Mouse (Mus musculus): ENCODE measurements around the gene Zfp646. TPM values are rescaled to one million over a fixed set of nuclear protein-coding genes. Genes with fewer than 3 reads are reported as not detected.
A peak's percentile ranks its signal among the peaks of the same experiment; 100 is the strongest.

Gene Zfp646
- polyA plus RNA-seq, 1 experiment from 2014 or later: 10.2 TPM

- peaks cover 44% of the 10 kb centered on the region for H3K36me3 ChIP-seq
- WGBS: 91% methylated on average over 12 of the region's 12 CpGs
- H3K4me1 ChIP-seq (replicated peaks): peaks cover 24% of the 10 kb centered on the region
- no peak overlapping the region for H3K27ac ChIP-seq (replicated peaks)
- H3K4me2 ChIP-seq: no peak overlapping the region
- no peaks in the 10 kb centered on the region for H3K9me3 ChIP-seq
- no peak for ATAC-seq (ENCODE audit: low read depth)
- no peak overlapping the region for H3K4me3 ChIP-seq
- no peak overlapping the region for H3K9ac ChIP-seq
- H3K27me3 ChIP-seq: no peaks in the 10 kb centered on the region
These were observed 31.9 kb downstream of the Zfp646 start for GRCm38 (mm10) chr7:127907939-127908338.

DNA sequence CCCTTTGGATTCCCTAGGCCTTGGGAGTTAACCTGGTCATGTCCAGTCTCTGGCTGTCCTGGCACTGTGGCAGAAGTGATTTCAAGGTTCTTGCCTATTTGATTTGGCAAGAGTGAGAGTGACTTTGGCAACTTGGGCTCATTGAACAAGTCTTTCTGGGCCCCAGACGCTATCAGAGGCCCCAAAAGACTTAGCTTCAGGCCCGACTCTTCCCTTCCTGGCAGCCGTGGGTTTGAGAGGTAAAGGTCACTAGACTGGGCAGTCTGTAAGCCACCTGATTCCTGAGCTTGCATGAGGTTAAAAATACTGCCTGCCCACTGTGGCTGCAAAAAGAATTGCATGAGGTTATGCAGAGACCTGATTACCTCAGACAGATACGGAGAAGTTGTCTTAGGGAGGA, 32.6 kb downstream of the Zfp646 start:
- H3K36me3 ChIP-seq: peaks cover 44% of the 10 kb centered on the region
- no peak overlapping the region for H3K4me3 ChIP-seq
- H3K27me3 ChIP-seq: no peaks in the 10 kb centered on the region
- WGBS: 94% methylated on average over 4 of the region's 4 CpGs
- ATAC-seq (ENCODE audit: low read depth): no peak
- H3K9me3 ChIP-seq: no peaks in the 10 kb centered on the region
- peaks cover 30% of the 10 kb centered on the region for H3K4me1 ChIP-seq (replicated peaks)
- no peak overlapping the region for H3K9ac ChIP-seq
- H3K27ac ChIP-seq (replicated peaks): no peak overlapping the region
- H3K4me2 ChIP-seq: no peak overlapping the region

DNA sequence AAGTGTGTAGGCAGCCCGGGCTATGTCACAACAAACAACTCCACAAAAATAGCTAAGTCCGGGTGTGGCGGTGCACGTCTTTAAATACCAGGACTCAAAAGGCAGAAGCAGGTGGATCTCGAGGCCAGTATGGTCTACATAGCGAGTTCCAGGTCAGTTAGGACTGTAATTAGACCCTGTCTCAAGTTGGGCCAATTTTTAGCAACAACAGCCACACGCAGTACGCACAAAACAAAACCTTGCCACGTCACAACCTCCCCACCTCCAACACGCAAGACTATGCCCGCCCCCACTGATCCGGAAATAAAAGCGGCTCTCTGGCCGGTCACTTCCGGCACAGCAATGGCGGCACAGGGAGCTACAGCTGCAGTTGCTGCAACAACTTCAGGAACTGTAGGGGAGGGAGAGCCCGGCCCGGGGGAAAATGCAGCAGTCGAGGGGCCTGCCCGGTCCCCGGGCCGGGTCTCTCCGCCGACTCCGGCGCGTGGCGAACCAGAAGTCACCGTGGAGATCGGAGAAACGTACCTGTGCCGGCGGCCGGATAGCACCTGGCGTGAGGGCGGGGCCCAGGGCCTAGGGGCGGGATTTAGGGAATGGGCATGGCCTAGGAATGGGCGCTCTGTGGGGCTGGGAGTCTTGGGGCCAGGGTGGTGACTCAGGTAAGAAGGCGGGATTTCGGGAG, 36.3 kb downstream of the Zfp646 start, which contains the start of gene Kat8:
Gene Kat8, plus strand, starts transcription at position 327 of the 682 bp plus-strand sequence.
- H3K4me2 ChIP-seq: peak within 1 kb of the TSS; percentile 69
- H3K36me3 ChIP-seq: peaks cover 47% of the 10 kb centered on the region
- H3K4me1 ChIP-seq (replicated peaks): peaks cover 15% of the 10 kb centered on the region
- peak; percentile 94 for ATAC-seq (ENCODE audit: low read depth)
- peak within 1 kb of the TSS; percentile 86 for H3K27ac ChIP-seq (replicated peaks)
- H3K9me3 ChIP-seq: no peaks in the 10 kb centered on the region
- H3K27me3 ChIP-seq: no peaks in the 10 kb centered on the region
- H3K4me3 ChIP-seq: peak within 1 kb of the TSS; percentile 91
- WGBS: 1% methylated on average over 40 of the region's 40 CpGs
- H3K9ac ChIP-seq: peak within 1 kb of the TSS; percentile 86

DNA sequence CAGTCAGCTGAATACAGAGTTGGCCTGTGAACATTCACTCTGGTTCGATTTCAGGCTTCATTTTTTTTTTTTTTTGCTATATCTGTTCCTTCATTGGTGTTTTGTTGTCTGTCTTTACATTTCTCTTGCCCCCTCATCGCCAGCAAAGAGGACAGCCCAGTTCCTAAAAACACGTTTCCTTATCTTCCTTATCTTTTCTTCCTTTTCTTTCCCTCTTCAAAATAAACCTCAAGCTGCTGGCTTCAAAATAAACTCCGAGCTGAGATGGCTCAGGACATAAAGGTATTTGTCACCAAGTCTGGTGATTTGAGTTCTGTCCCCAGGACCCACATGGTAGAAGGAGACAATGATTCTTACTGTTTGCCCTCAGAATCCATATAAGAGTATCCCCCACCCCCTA, 36.9 kb downstream of the Zfp646 start:
- Histone ChIP-seq H3K4me2 (peak overlapping the region; percentile 69), H3K9me3 (no peaks in the 10 kb centered on the region), H3K27me3 (no peaks in the 10 kb centered on the region), H3K27ac (replicated peaks) (peak overlapping the region; percentile 81), H3K4me1 (replicated peaks) (peaks cover 15% of the 10 kb centered on the region), H3K36me3 (peaks cover 47% of the 10 kb centered on the region), H3K9ac (peak overlapping the region; percentile 86), H3K4me3 (peak overlapping the region; percentile 91)
- WGBS: 22% methylated on average over 4 of the region's 4 CpGs
- no peak for ATAC-seq (ENCODE audit: low read depth)

DNA sequence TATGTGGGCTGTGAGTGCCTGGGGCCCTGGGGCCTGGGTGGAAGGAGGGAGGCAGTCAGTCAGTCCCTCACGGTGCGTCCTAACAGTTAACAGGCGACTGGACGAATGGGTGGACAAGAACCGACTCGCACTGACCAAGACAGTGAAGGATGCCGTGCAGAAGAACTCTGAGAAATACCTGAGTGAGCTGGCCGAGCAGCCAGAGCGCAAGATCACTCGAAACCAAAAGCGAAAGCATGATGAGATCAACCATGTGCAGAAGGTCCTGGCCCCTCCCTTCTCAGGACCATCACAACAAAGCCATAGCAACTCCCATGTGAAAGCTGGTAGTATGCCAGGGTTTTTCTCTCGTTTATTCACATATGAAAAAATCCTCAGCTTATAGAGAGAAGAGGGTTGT, 39.3 kb downstream of the Zfp646 start:
- Histone ChIP-seq H3K36me3 (peaks cover 46% of the 10 kb centered on the region), H3K4me1 (replicated peaks) (peaks cover 15% of the 10 kb centered on the region), H3K27ac (replicated peaks) (no peak overlapping the region), H3K4me3 (no peak overlapping the region), H3K9me3 (no peaks in the 10 kb centered on the region), H3K9ac (no peak overlapping the region), H3K4me2 (no peak overlapping the region), H3K27me3 (no peaks in the 10 kb centered on the region)
- ATAC-seq (ENCODE audit: low read depth): no peak
- WGBS: 94% methylated on average over 12 of the region's 12 CpGs

GRCm38 (mm10) chr7:127918203-127918602, 42.2 kb downstream of the Zfp646 start:
- 58% methylated on average over 3 of the region's 3 CpGs for WGBS
- no peak for ATAC-seq (ENCODE audit: low read depth)
- Histone ChIP-seq H3K4me2 (no peak overlapping the region), H3K4me3 (no peak overlapping the region), H3K9me3 (no peaks in the 10 kb centered on the region), H3K27ac (replicated peaks) (no peak overlapping the region), H3K27me3 (no peaks in the 10 kb centered on the region), H3K9ac (no peak overlapping the region), H3K36me3 (peaks cover 74% of the 10 kb centered on the region), H3K4me1 (replicated peaks) (peaks cover 3% of the 10 kb centered on the region)

DNA sequence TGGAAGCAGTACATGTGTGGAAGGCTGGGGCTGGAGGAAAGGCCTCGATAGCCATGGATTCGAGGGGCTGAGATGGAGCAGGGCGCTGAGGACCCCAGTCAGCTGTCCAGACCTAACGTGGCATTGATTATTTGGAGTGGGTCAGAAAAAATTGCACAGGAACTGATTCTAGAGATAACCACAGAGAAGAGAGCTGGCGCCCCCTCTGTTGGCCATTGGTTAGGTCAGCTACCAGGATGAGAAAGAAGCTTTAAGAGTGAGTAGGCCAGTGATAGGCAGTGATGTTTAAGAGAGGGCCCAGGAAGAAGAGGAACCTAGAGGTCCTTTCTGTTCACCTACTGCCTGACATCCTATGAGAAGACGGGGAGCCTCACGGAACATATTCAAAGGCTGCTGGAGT, 43.3 kb downstream of the Zfp646 start:
- H3K4me1 ChIP-seq (replicated peaks): no peaks in the 10 kb centered on the region
- peaks cover 84% of the 10 kb centered on the region for H3K36me3 ChIP-seq
- H3K4me3 ChIP-seq: no peak overlapping the region
- no peak overlapping the region for H3K9ac ChIP-seq
- no peak overlapping the region for H3K4me2 ChIP-seq
- no peak overlapping the region for H3K27ac ChIP-seq (replicated peaks)
- 83% methylated on average over 7 of the region's 7 CpGs for WGBS
- no peaks in the 10 kb centered on the region for H3K9me3 ChIP-seq
- no peak for ATAC-seq (ENCODE audit: low read depth)
- no peaks in the 10 kb centered on the region for H3K27me3 ChIP-seq

DNA sequence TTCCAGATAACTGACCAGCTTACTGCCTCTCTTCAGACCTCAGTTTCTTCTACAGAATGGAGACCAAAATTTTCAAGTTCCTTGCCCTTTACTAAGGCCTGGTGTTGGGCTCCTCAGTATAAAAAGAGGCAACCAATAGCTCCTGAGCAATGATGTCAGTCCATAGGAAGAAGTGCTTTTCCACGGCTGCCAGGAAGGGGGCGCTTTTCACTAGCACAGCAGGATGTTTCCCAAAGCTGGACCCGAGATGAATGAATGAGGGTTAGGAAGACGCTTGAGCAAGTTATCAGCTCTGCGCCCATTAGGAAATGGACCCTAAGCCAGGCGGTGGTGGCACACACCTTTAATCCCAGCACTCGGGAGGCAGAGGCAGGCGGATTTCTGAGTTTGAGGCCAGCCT, 45.5 kb downstream of the Zfp646 start:
- H3K4me3 ChIP-seq: no peak overlapping the region
- no peak for ATAC-seq (ENCODE audit: low read depth)
- H3K27me3 ChIP-seq: no peaks in the 10 kb centered on the region
- no peak overlapping the region for H3K4me2 ChIP-seq
- H3K4me1 ChIP-seq (replicated peaks): no peaks in the 10 kb centered on the region
- H3K9me3 ChIP-seq: no peaks in the 10 kb centered on the region
- WGBS: 74% methylated on average over 8 of the region's 8 CpGs
- no peak overlapping the region for H3K27ac ChIP-seq (replicated peaks)
- H3K36me3 ChIP-seq: peaks cover 90% of the 10 kb centered on the region
- no peak overlapping the region for H3K9ac ChIP-seq

- H3K27me3 ChIP-seq: peaks cover 1% of the 10 kb centered on the region; the same call in 1 of the 2 replicates
- H3K27ac ChIP-seq (replicated peaks): no peak overlapping the region
- no peak overlapping the region for H3K4me3 ChIP-seq
- WGBS: 83% methylated on average over 6 of the region's 6 CpGs
- H3K9me3 ChIP-seq: no peaks in the 10 kb centered on the region
- H3K4me2 ChIP-seq: no peak overlapping the region
- peaks cover 89% of the 10 kb centered on the region for H3K36me3 ChIP-seq
- H3K4me1 ChIP-seq (replicated peaks): no peaks in the 10 kb centered on the region
- no peak overlapping the region for H3K9ac ChIP-seq
- no peak for ATAC-seq (ENCODE audit: low read depth)
These were observed 46.6 kb downstream of the Zfp646 start for GRCm38 (mm10) chr7:127922451-127923275.

DNA sequence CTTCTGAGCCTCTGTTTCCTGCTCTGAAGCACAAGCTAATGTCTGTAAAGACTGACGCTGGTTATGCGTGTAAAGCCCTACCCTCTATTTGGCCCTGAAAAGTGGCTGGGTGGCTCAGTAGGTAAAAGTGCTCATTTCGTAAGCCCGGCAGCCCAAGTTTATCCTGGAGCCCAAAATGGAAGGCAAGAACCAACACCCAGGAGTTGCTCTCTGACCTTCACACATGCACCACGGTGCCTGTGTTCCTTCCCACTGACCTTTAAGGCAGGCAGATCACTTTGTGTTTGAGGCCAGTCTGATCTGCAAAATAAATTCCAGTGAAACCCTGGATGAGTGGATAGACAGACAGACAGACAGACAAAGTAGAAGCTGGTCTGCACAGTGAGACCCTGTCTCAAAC, 47.7 kb downstream of the Zfp646 start:
- no peak overlapping the region for H3K9ac ChIP-seq
- peaks cover 79% of the 10 kb centered on the region for H3K36me3 ChIP-seq
- no peak overlapping the region for H3K4me2 ChIP-seq
- peaks cover 12% of the 10 kb centered on the region for H3K27me3 ChIP-seq
- 93% methylated on average over 5 of the region's 5 CpGs for WGBS
- no peaks in the 10 kb centered on the region for H3K4me1 ChIP-seq (replicated peaks)
- H3K4me3 ChIP-seq: no peak overlapping the region
- no peak overlapping the region for H3K27ac ChIP-seq (replicated peaks)
- no peak for ATAC-seq (ENCODE audit: low read depth)
- H3K9me3 ChIP-seq: no peaks in the 10 kb centered on the region

GRCm38 (mm10) chr7:127925252-127925651, 49.2 kb downstream of the Zfp646 start:
- peaks cover 27% of the 10 kb centered on the region for H3K27me3 ChIP-seq
- H3K9me3 ChIP-seq: no peaks in the 10 kb centered on the region
- peaks cover 70% of the 10 kb centered on the region for H3K36me3 ChIP-seq
- ATAC-seq (ENCODE audit: low read depth): no peak
- no peak overlapping the region for H3K27ac ChIP-seq (replicated peaks)
- peaks cover 6% of the 10 kb centered on the region; the same call in 1 of the 2 replicates for H3K4me1 ChIP-seq (replicated peaks)
- WGBS: 82% methylated on average over 5 of the region's 5 CpGs
- no peak overlapping the region for H3K4me3 ChIP-seq
- no peak overlapping the region for H3K9ac ChIP-seq
- no peak overlapping the region for H3K4me2 ChIP-seq

GRCm38 (mm10) chr7:127926066-127926465, 50.0 kb downstream of the Zfp646 start:
- peaks cover 62% of the 10 kb centered on the region for H3K36me3 ChIP-seq
- 92% methylated on average over 8 of the region's 8 CpGs for WGBS

More at GRCm38 (mm10) chr7:127926066-127926465, 50.0 kb downstream of the Zfp646 start:
- Histone ChIP-seq H3K27me3 (peaks cover 32% of the 10 kb centered on the region), H3K9me3 (no peaks in the 10 kb centered on the region), H3K4me2 (no peak overlapping the region), H3K27ac (replicated peaks) (no peak overlapping the region), H3K4me3 (no peak overlapping the region), H3K9ac (no peak overlapping the region), H3K4me1 (replicated peaks) (peaks cover 6% of the 10 kb centered on the region; the same call in 1 of the 2 replicates)
- no peak for ATAC-seq (ENCODE audit: low read depth)

All from neural tube, embryonic 13.5 days (tissue).